Mouse (Mus musculus) CH12.LX (cell line): ENCODE measurements at regions not wholly inside any gene's neighbourhood (a gene's known extent, or its start where the extent isn't known, plus 50 kb on each side); places are given as distances from the start of the nearest gene placed in this dataset.

Experiments
- DNase-seq: peaks from one replicate; pipeline ENCODE4 v3.0.0-alpha.2; 2013; ENCODE audit errors: extremely low read depth
- H3K27ac ChIP-seq: 2 replicates; pipeline ENCODE4 v1.5.1; 2012; ENCODE audit warnings: low read depth, mild to moderate bottlenecking, control low read depth, moderate library complexity; ENCODE audit not compliant: insufficient read depth
- H3K27me3 ChIP-seq: replicated peaks from 2 replicates; pipeline ENCODE3; 2012; ENCODE audit warnings: inconsistent platforms
- H3K36me3 ChIP-seq, 2 experiments: replicated peaks in 1 of 2; 2 replicates each; pipeline versions ENCODE3 to v1.6.1; 2012; ENCODE audit warnings: inconsistent platforms in 1 of 2, low read length in 1 of 2, mild to moderate bottlenecking in 1 of 2, mixed read lengths in 1 of 2, moderate library complexity in 1 of 2; ENCODE audit not compliant: control insufficient read depth in 1 of 2, insufficient read depth in 1 of 2
- H3K4me1 ChIP-seq, 2 experiments: 2 replicates each; pipeline ENCODE4 v1.6.1; 2012; ENCODE audit warnings: inconsistent platforms in 1 of 2, moderate library complexity in 1 of 2; ENCODE audit not compliant: insufficient read depth in 2 of 2, control insufficient read depth in 1 of 2
- H3K4me2 ChIP-seq: 2 replicates; pipeline ENCODE4 v1.6.1; 2012; ENCODE audit warnings: low read depth, mild to moderate bottlenecking, control low read depth; ENCODE audit not compliant: poor library complexity, insufficient read depth, severe bottlenecking
- H3K4me3 ChIP-seq, 3 experiments: fragments of 150-350 bp in 1 of 3; sonication (generic) in 1 of 3; replicated peaks in 1 of 3; 2 replicates each; pipeline versions ENCODE3 to v1.5.1; 2011 to 2012; ENCODE audit warnings: low read depth in 2 of 3, low read length in 2 of 3, mild to moderate bottlenecking in 2 of 3, moderate library complexity in 2 of 3, control low read depth in 1 of 3, improper control_type of control experiment in 1 of 3, inconsistent platforms in 1 of 3, mixed read lengths in 1 of 3; ENCODE audit not compliant: poor library complexity in 1 of 3
- H3K79me2 ChIP-seq: replicated peaks from 2 replicates; pipeline ENCODE4 v1.6.1; 2012; ENCODE audit warnings: mild to moderate bottlenecking, moderate library complexity; ENCODE audit not compliant: control insufficient read depth, poor library complexity, insufficient read depth, severe bottlenecking; ENCODE audit errors: extremely low read depth
- H3K9ac ChIP-seq: 2 replicates; pipeline ENCODE4 v1.6.1; 2012; ENCODE audit warnings: low read depth, mild to moderate bottlenecking, control low read depth, moderate library complexity; ENCODE audit not compliant: insufficient read depth
- H3K9me3 ChIP-seq: replicated peaks from 2 replicates; pipeline ENCODE3; 2012; ENCODE audit warnings: low read length, inconsistent platforms, mixed read lengths
- CTCF ChIP-seq, 2 experiments: IDR thresholded peaks in 1 of 2; conservative IDR thresholded peaks in 1 of 2; 2 replicates each; pipeline ENCODE4 v1.5.1; 2011 to 2012; ENCODE audit warnings: low read depth in 2 of 2, low read length in 2 of 2, improper control_type of control experiment in 1 of 2, inconsistent platforms in 1 of 2, mild to moderate bottlenecking in 1 of 2, moderate library complexity in 1 of 2
- E2F4 ChIP-seq: IDR thresholded peaks from 2 replicates; pipeline ENCODE4 v1.6.1; 2011; ENCODE audit warnings: low read depth, low read length, improper control_type of control experiment; ENCODE audit not compliant: insufficient replicate concordance
- GABPA ChIP-seq: IDR thresholded peaks from 2 replicates; pipeline ENCODE4 v1.6.1; 2012; ENCODE audit warnings: low read depth, low read length, improper control_type of control experiment, inconsistent platforms; ENCODE audit not compliant: insufficient replicate concordance
- HCFC1 ChIP-seq: IDR thresholded peaks from 2 replicates; pipeline ENCODE4 v1.6.1; 2012; ENCODE audit warnings: low read depth, mild to moderate bottlenecking, inconsistent platforms, low read length, improper control_type of control experiment
- IRF4 ChIP-seq: IDR thresholded peaks from 2 replicates; pipeline ENCODE4 v1.6.1; 2014; ENCODE audit warnings: low read depth, mild to moderate bottlenecking, inconsistent platforms, low read length, improper control_type of control experiment
- JUND ChIP-seq: conservative IDR thresholded peaks from 2 replicates; pipeline ENCODE4 v1.6.1; 2011; ENCODE audit warnings: low read depth, low read length, improper control_type of control experiment
- KAT2A ChIP-seq: IDR thresholded peaks from 2 replicates; pipeline ENCODE4 v1.6.1; 2012; ENCODE audit warnings: low read length, improper control_type of control experiment, inconsistent platforms; ENCODE audit not compliant: insufficient replicate concordance
- MAFK ChIP-seq: IDR thresholded peaks from 2 replicates; pipeline ENCODE4 v1.6.1; 2011; ENCODE audit warnings: low read length, improper control_type of control experiment; ENCODE audit not compliant: insufficient replicate concordance
- MAX ChIP-seq: IDR thresholded peaks from 2 replicates; pipeline ENCODE4 v1.6.1; 2011; ENCODE audit warnings: low read length, improper control_type of control experiment
- MEF2A ChIP-seq: IDR thresholded peaks from 2 replicates; pipeline ENCODE4 v1.6.1; 2014; ENCODE audit warnings: low read depth, mild to moderate bottlenecking, inconsistent platforms, low read length, improper control_type of control experiment, borderline replicate concordance
- MYC ChIP-seq: IDR thresholded peaks from 2 replicates; pipeline ENCODE4 v1.6.1; 2011; ENCODE audit warnings: low read depth, mild to moderate bottlenecking, improper control_type of control experiment, low read length
- NRF1 ChIP-seq: IDR thresholded peaks from 2 replicates; pipeline ENCODE4 v1.6.1; 2014; ENCODE audit warnings: low read depth, mild to moderate bottlenecking, inconsistent platforms, low read length, improper control_type of control experiment, moderate library complexity
- RAD21 ChIP-seq: IDR thresholded peaks from 2 replicates; pipeline ENCODE4 v1.6.1; 2011; ENCODE audit warnings: low read depth, mild to moderate bottlenecking, low read length, improper control_type of control experiment, moderate library complexity
- RCOR1 ChIP-seq: conservative IDR thresholded peaks from 2 replicates; pipeline ENCODE4 v1.6.1; 2012; ENCODE audit warnings: low read depth, mild to moderate bottlenecking, inconsistent platforms, low read length, improper control_type of control experiment
- SIN3A ChIP-seq: IDR thresholded peaks from 2 replicates; pipeline ENCODE4 v1.6.1; 2012; ENCODE audit warnings: low read length, improper control_type of control experiment, inconsistent platforms
- SMC3 ChIP-seq: IDR thresholded peaks from 2 replicates; pipeline ENCODE4 v1.6.1; 2011; ENCODE audit warnings: low read depth, low read length, improper control_type of control experiment
- TBP ChIP-seq: conservative IDR thresholded peaks from 2 replicates; pipeline ENCODE4 v1.6.1; 2011; ENCODE audit warnings: low read depth, low read length, improper control_type of control experiment
- TCF12 ChIP-seq: IDR thresholded peaks from 2 replicates; pipeline ENCODE4 v1.6.1; 2014; ENCODE audit warnings: low read depth, mild to moderate bottlenecking, inconsistent platforms, low read length, improper control_type of control experiment
- USF2 ChIP-seq: conservative IDR thresholded peaks from 2 replicates; pipeline ENCODE4 v1.6.1; 2011; ENCODE audit warnings: low read depth, low read length, improper control_type of control experiment
- ZKSCAN1 ChIP-seq: IDR thresholded peaks from 2 replicates; pipeline ENCODE4 v1.6.1; 2012; ENCODE audit warnings: low read depth, inconsistent platforms, low read length, improper control_type of control experiment, borderline replicate concordance
- ZMIZ1 ChIP-seq: IDR thresholded peaks from 2 replicates; pipeline ENCODE4 v1.6.1; 2012; ENCODE audit warnings: low read depth, mild to moderate bottlenecking, inconsistent platforms, low read length, improper control_type of control experiment
- ZNF384 ChIP-seq: IDR thresholded peaks from 2 replicates; pipeline ENCODE4 v1.6.1; 2012; ENCODE audit warnings: low read depth, low read length, improper control_type of control experiment, inconsistent platforms
- dilution Hi-C: fragments of 300-500 bp; cut with MboI; formaldehyde crosslinking; loops from 2 replicates; pipeline ENCODE4 v1.14.3; 2020; ENCODE audit warnings: low sequenced_read_pairs; ENCODE audit not compliant: extremely low pct_unique_long_range_greater_than_20kb, extremely low pct_ligation_motif_present
- in situ Hi-C: fragments of 300-500 bp; cut with MboI; formaldehyde crosslinking; loops from 3 replicates; pipeline ENCODE4 v1.14.3; 2019; ENCODE audit warnings: low sequenced_read_pairs, low pct_ligation_motif_present, low pct_unique_long_range_greater_than_20kb, mixed read lengths

DNA sequence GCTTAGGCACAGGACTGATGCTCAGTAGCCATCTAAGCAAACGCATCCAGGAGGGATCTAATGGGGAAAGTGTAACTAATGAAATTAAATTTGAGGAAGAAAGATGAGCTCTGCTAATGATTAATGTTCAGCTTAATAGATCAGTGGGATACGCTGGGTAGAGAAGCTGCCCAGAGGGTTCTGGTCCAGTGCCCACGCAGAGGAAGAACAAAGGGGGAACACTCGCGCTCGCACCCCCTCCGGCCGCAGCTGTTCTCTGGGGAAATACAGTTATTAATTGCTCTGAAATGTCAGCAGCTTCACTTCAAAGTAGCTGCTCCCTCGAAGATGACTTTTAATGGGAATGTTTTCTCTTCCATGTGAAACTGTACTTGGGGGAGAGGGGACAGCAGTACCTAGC lies 623.0 kb upstream of the Vstm2b start:
- Histone ChIP-seq H3K9ac (no peak overlapping the region), H3K9me3 (no peaks in the 10 kb centered on the region), H3K4me1 (no peaks in the 10 kb centered on the region), H3K36me3 (no peaks in the 10 kb centered on the region), H3K4me3 (no peak overlapping the region), H3K27me3 (no peaks in the 10 kb centered on the region), H3K79me2 (no peaks in the 10 kb centered on the region), H3K4me2 (no peak overlapping the region), H3K27ac (no peak overlapping the region)
- DNase-seq = no peak
- no peak for TF ChIP-seq GABPA
- TF ChIP-seq TCF12 = no peak
- TF ChIP-seq MAX = no peak
- no peak for TF ChIP-seq MYC
- TF ChIP-seq SIN3A = no peak
- TF ChIP-seq CTCF (conservative IDR thresholded peaks at IDR 0.05 in 1 of 2, IDR thresholded peaks at IDR 0.05 in 1 of 2; ENCODE audit: low read depth in 2 of 2, low read length in 2 of 2) = no peak
- TF ChIP-seq RCOR1 = no peak
- dilution Hi-C loops (no loop called here), in situ Hi-C loops (loop anchor here (10.0 kb wide), 1 partner anchor 430 kb away; no protein-coding TSS in a partner anchor)

DNA sequence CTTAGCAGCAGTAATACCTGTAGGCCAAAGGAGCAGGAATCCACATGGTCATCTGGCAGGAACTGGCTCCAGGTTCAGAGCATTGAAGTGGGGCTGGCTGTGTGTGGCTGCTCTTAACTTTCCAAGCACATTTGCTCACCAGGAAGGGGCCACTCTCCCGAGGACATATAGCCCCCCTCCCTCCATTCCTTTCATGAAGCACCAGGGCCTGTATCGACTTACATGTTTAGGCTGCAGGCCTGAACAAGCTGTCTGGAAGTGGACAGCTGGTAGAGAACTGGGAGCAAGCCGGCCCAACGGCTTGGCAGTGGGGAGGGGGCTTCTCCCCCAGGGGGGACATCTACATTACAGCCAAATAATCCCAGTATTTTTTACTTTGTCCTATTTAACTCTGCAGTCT lies 622.5 kb upstream of the Vstm2b start:
- TF ChIP-seq ZKSCAN1 (no peak), NRF1 (no peak), TBP (no peak), HCFC1 (no peak), MAFK (no peak), E2F4 (no peak)
- in situ Hi-C loops (loop anchor here (10.0 kb wide), 1 partner anchor 431 kb away; no protein-coding TSS in a partner anchor), dilution Hi-C loops (no loop called here)
- no peak for DNase-seq
- H3K4me1 ChIP-seq = no peaks in the 10 kb centered on the region
- no peaks in the 10 kb centered on the region for H3K36me3 ChIP-seq
- no peaks in the 10 kb centered on the region for H3K9me3 ChIP-seq
- H3K27ac ChIP-seq = no peak overlapping the region
- H3K4me2 ChIP-seq = no peak overlapping the region
- no peak overlapping the region for H3K9ac ChIP-seq
- no peak overlapping the region for H3K4me3 ChIP-seq
- no peaks in the 10 kb centered on the region for H3K27me3 ChIP-seq
- H3K79me2 ChIP-seq = no peaks in the 10 kb centered on the region

DNA sequence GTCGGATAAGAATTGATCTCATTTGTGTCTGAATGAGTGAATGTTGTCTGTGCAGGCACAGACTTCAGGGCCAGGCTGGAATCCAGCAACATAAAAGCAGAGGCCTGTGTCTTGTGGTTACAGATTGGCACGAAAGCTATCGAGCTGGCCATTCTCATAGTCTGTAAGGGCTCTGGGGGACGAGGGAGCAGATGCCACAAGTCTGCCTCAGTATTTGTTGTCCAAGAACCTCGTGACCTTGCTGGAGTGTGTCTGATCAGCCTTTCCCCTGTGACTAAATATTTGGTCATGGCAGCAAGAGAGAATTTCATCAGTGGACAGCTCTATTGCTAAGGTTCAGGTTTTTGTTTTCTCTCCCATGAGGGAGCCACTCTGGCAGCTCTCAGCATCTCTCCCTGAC lies 622.0 kb upstream of the Vstm2b start:
- H3K9ac ChIP-seq = no peak overlapping the region
- TF ChIP-seq USF2 (no peak), GABPA (no peak), ZNF384 (no peak), KAT2A (no peak), MAFK (no peak), IRF4 (no peak), ZKSCAN1 (no peak), JUND (no peak), SIN3A (no peak), MEF2A (no peak), ZMIZ1 (no peak), RAD21 (no peak), SMC3 (no peak)
- TF ChIP-seq, all 38 proteins: peak for 0
- DNase-seq = no peak
- in situ Hi-C loops = loop anchor here (10.0 kb wide), 1 partner anchor 431 kb away; no protein-coding TSS in a partner anchor
- no peaks in the 10 kb centered on the region for H3K36me3 ChIP-seq
- H3K27ac ChIP-seq = no peak overlapping the region
- H3K79me2 ChIP-seq = no peaks in the 10 kb centered on the region
- no peak overlapping the region for H3K4me3 ChIP-seq
- no peaks in the 10 kb centered on the region for H3K4me1 ChIP-seq
- no peaks in the 10 kb centered on the region for H3K27me3 ChIP-seq
- no peak overlapping the region for H3K4me2 ChIP-seq
- H3K9me3 ChIP-seq = no peaks in the 10 kb centered on the region
- dilution Hi-C loops = no loop called here
